Mouse (Mus musculus): ENCODE measurements around the gene Ube2cbp. TPM values are rescaled to one million over a fixed set of nuclear protein-coding genes. Genes with fewer than 3 reads are reported as not detected.

Gene Ube2cbp
- polyA plus RNA-seq, 1 experiment from 2014 or later, result 5.3 TPM

DNA sequence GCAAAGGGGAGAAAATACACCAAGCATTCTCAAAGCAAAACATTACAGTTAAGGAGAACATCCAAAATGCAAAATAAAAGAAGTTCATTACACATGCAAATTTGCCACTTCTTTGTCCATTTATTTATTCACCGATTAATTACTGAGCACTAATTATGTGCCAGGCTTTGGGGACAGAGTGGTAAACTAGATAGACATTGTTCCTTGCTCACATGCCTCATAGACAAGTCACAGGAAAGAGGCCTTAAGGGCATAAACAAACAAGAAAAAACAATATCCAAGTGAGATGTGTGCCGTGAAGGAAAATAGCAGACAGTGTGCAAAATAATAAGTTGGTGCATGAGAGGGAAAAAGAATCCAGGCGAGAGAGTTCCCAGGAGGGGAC, 177.2 kb downstream of the Ube2cbp start:
- in situ Hi-C loops (cut with MboI; ENCODE audit: low pct_unique_long_range_greater_than_20kb), result no loop called here
- TF ChIP-seq CTCF (IDR thresholded peaks at IDR 0.05), result no peak
- CTCF ChIA-PET, result interaction anchor here (1.2 kb wide), 1 partner anchor 15 kb away, joined by 3 read pairs; no protein-coding TSS in a partner anchor
- DNase-seq (ENCODE audit: low read depth, low spot score), result no peak
- H3K27me3 ChIP-seq, result no peaks in the 10 kb centered on the region
- POLR2A ChIA-PET, result no interaction called here
- no peak for ATAC-seq

DNA sequence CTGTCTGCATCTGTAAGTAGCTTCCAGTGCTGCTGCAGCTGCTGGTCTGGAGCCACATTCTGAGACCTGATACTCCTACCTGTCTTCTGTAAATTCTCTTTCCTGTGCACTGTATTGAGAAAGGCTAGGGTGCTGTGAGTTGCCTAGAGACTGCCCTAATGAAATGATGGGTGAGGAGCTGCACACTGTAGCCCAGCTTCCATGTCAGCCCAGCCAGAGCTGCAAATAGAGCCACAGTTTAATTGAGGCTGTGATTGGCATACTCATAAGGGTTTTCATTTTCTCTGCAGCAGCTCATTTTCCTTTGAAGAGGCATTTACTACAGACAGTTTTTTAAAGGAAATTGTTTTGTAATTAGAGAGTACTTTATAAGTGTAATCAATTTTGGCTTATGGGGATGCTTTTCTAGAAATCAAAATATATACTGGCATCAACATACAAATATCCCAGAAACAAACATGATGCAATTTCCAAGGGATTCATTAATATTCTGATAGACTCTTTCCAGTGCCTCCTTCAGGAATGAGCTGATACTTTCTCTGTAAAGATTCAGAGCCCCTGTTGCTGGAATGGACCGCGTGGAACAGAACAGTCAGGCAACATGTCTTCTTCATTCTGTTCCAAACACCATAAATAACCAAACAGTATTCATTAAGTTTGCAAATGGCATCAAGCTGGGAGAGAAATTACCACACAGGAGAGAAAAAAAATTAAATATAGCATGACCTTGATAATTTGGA, 177.8 kb downstream of the Ube2cbp start:
- CTCF ChIA-PET, result interaction anchor here (1.2 kb wide), 1 partner anchor 15 kb away, joined by 3 read pairs; no protein-coding TSS in a partner anchor
- DNase-seq (ENCODE audit: low read depth, low spot score) (no peak), ATAC-seq (no peak)
- no peaks in the 10 kb centered on the region for H3K27me3 ChIP-seq
- in situ Hi-C loops (cut with MboI; ENCODE audit: low pct_unique_long_range_greater_than_20kb), result no loop called here
- POLR2A ChIA-PET, result no interaction called here
- no peak for TF ChIP-seq CTCF (IDR thresholded peaks at IDR 0.05)

- ChIA-PET POLR2A (interaction anchor here (0.6 to 1.4 kb wide), 2 partner anchors 10 to 1425 kb away, joined by 3 read pairs; no protein-coding TSS in a partner anchor), CTCF (no interaction called here)
- H3K27me3 ChIP-seq, result no peaks in the 10 kb centered on the region
- ATAC-seq, result no peak
- TF ChIP-seq CTCF (IDR thresholded peaks at IDR 0.05), result no peak
- DNase-seq (ENCODE audit: low read depth, low spot score), result no peak
- in situ Hi-C loops (cut with MboI; ENCODE audit: low pct_unique_long_range_greater_than_20kb), result no loop called here
Observed at GRCm38 (mm10) chr9:86282555-86282954, 182.2 kb downstream of the Ube2cbp start.

GRCm38 (mm10) chr9:86281147-86281467, 183.6 kb downstream of the Ube2cbp start:
- CTCF ChIA-PET, result no interaction called here

DNA sequence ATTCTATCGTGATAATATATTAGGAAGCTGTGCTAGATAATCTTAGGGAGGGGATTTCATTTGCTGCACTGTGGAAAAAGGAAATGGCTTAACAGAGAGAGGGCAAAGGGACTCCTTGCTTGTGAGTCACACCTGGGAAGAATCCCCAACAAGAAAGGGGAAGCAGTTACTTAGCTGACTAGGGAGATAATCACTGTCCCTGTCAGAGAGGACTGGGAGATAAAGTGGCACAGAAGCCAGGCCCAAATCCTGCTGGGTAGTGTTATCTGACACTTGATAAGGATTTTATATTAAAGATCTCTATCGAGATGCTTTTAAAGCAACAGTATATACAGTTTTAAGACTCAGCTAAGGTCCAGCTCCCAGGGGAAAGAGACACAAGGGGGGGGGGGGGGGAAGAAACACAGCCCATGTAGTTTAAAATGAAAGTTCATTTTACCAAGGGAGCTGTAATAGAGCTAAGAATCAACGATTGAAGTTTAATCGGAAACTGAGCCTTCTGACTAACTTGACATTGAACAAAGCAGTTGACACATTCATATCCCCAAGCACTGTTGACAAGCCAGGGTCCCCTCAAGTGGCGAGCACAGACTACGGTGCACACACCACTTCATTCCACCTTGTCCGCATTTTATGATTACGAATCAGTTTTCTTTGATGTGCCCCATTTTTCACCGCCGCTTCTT, 184.1 kb downstream of the Ube2cbp start:
- ATAC-seq (no peak), DNase-seq (ENCODE audit: low read depth, low spot score) (no peak)
- ChIA-PET CTCF (no interaction called here), POLR2A (no interaction called here)
- in situ Hi-C loops (cut with MboI; ENCODE audit: low pct_unique_long_range_greater_than_20kb), result no loop called here
- TF ChIP-seq CTCF (IDR thresholded peaks at IDR 0.05), result no peak
- H3K27me3 ChIP-seq, result no peaks in the 10 kb centered on the region

More at GRCm38 (mm10) chr9:86281147-86281467, 183.6 kb downstream of the Ube2cbp start:
- ATAC-seq (no peak), DNase-seq (ENCODE audit: low read depth, low spot score) (no peak)
- no peaks in the 10 kb centered on the region for H3K27me3 ChIP-seq
- no peak for TF ChIP-seq CTCF (IDR thresholded peaks at IDR 0.05)
- POLR2A ChIA-PET, result no interaction called here
- in situ Hi-C loops (cut with MboI; ENCODE audit: low pct_unique_long_range_greater_than_20kb), result no loop called here

- in situ Hi-C loops (cut with MboI; ENCODE audit: low pct_unique_long_range_greater_than_20kb), result no loop called here
- POLR2A ChIA-PET, result no interaction called here
- peaks cover 7% of the 10 kb centered on the region for H3K27me3 ChIP-seq
- DNase-seq (ENCODE audit: low read depth, low spot score), result no peak
- no peak for TF ChIP-seq CTCF (IDR thresholded peaks at IDR 0.05)
- CTCF ChIA-PET, result no interaction called here
- no peak for ATAC-seq
Observed at GRCm38 (mm10) chr9:86269541-86269940, 195.2 kb downstream of the Ube2cbp start.

GRCm38 (mm10) chr9:86266658-86267057, 198.1 kb downstream of the Ube2cbp start:
- TF ChIP-seq CTCF (IDR thresholded peaks at IDR 0.05), result no peak
- no peak for DNase-seq (ENCODE audit: low read depth, low spot score)
- ATAC-seq, result no peak
- in situ Hi-C loops (cut with MboI; ENCODE audit: low pct_unique_long_range_greater_than_20kb), result no loop called here
- POLR2A ChIA-PET, result no interaction called here
- CTCF ChIA-PET, result no interaction called here
- H3K27me3 ChIP-seq, result peaks cover 7% of the 10 kb centered on the region

Other genes starting within 250 kb of the Ube2cbp start
- 21.7 TPM for gene Dop1a, start 2.2 kb upstream of the Ube2cbp start, polyA plus RNA-seq (2021)
- 27.6 TPM for gene Pgm3, start 106.9 kb upstream of the Ube2cbp start, polyA plus RNA-seq (2021)
- 5.6 TPM for gene Rwdd2a, start 107.0 kb upstream of the Ube2cbp start, polyA plus RNA-seq (2021)
- gene Me1, start 231.0 kb upstream of the Ube2cbp start, polyA plus RNA-seq (2021), result 109 TPM

Measured in Patski (cell line).